Mouse (Mus musculus) ES-E14 (cell line): Measurements from ENCODE around the gene Baiap3. TPM values are rescaled to one million over a fixed set of nuclear protein-coding genes. Genes with fewer than 3 reads are reported as not detected.

Source experiments
- DNase-seq: peaks from one replicate; pipeline ENCODE4 v3.0.0-alpha.2; 2013; ENCODE audit warnings: low read depth, low spot score
- H3K27ac ChIP-seq: 2 replicates; pipeline ENCODE4 v1.5.1; 2012; ENCODE audit warnings: low read depth, mild to moderate bottlenecking, low read length, moderate library complexity, mixed read lengths; ENCODE audit not compliant: poor library complexity, insufficient read depth, severe bottlenecking
- H3K36me3 ChIP-seq: 2 replicates; pipeline ENCODE4 v1.6.1; 2012; ENCODE audit warnings: mild to moderate bottlenecking, low read length, moderate library complexity, mixed read lengths; ENCODE audit not compliant: control insufficient read depth, poor library complexity, insufficient read depth, severe bottlenecking
- H3K4me1 ChIP-seq, 2 experiments: fragments of 150-350 bp in 1 of 2; sonication (generic) in 1 of 2; 2 replicates each; pipeline ENCODE4 v1.6.1; 2012; ENCODE audit warnings: low read length in 2 of 2, mild to moderate bottlenecking in 1 of 2, mixed read lengths in 1 of 2; ENCODE audit not compliant: control insufficient read depth in 2 of 2, insufficient read depth in 2 of 2, poor library complexity in 1 of 2
- H3K4me3 ChIP-seq, 2 experiments: fragments of 150-350 bp in 1 of 2; sonication (generic) in 1 of 2; 2 replicates each; pipeline ENCODE4 v1.5.1; 2012; ENCODE audit warnings: low read length in 2 of 2, low read depth in 1 of 2, mild to moderate bottlenecking in 1 of 2, mixed read lengths in 1 of 2; ENCODE audit not compliant: insufficient read depth in 1 of 2, poor library complexity in 1 of 2, severe bottlenecking in 1 of 2
- H3K9ac ChIP-seq: 2 replicates; pipeline ENCODE4 v1.6.1; 2012; ENCODE audit warnings: low read depth, mild to moderate bottlenecking, low read length, mixed read lengths; ENCODE audit not compliant: poor library complexity, insufficient read depth, severe bottlenecking
- H3K9me3 ChIP-seq: fragments of 150-350 bp; sonication (generic); 2 replicates; pipeline ENCODE4 v1.6.1; 2012; ENCODE audit warnings: low read depth, mild to moderate bottlenecking, low read length; ENCODE audit not compliant: control insufficient read depth, insufficient read depth
- CHD2 ChIP-seq: IDR thresholded peaks from 2 replicates; pipeline ENCODE4 v1.6.1; 2014; ENCODE audit warnings: mild to moderate bottlenecking, low read depth, low read length, inconsistent platforms
- HCFC1 ChIP-seq: IDR thresholded peaks from 2 replicates; pipeline ENCODE4 v1.6.1; 2012; ENCODE audit warnings: low read length, inconsistent platforms, borderline replicate concordance; ENCODE audit not compliant: insufficient read depth
- MAFK ChIP-seq: IDR thresholded peaks from 2 replicates; pipeline ENCODE4 v1.6.1; 2014; ENCODE audit warnings: mild to moderate bottlenecking, low read depth, low read length, inconsistent platforms; ENCODE audit not compliant: insufficient read depth
- ZC3H11A ChIP-seq: IDR thresholded peaks from 2 replicates; pipeline ENCODE4 v1.6.1; 2012; ENCODE audit warnings: low read depth, mild to moderate bottlenecking, inconsistent platforms, low read length, borderline replicate concordance
- ZNF384 ChIP-seq: IDR thresholded peaks from 2 replicates; pipeline ENCODE4 v1.6.1; 2012; ENCODE audit warnings: low read depth, low read length, inconsistent platforms
- in situ Hi-C, 2 experiments: fragments of 600-800 bp; cut with MboI; formaldehyde crosslinking; loops; one replicate each; pipeline ENCODE4 v1.15.1; 2025; ENCODE audit warnings: low sequenced_read_pairs in 2 of 2, inconsistent platforms in 1 of 2; ENCODE audit not compliant: unreplicated experiment in 2 of 2
- total RNA-seq: library from RNA; depleted of rRNA; stranded (reverse); fragments of 300-350 nt; gene quantifications from 2 replicates; pipeline ENCODE4 v1.2.3, GENCODE M21; 2012

The Baiap3 gene
- total RNA-seq, 1 experiment = 1.9 TPM

- no peak overlapping the region for H3K27ac ChIP-seq
- H3K9ac ChIP-seq = peak overlapping the region; percentile 6; the same call in 1 of the 2 replicates
- TF ChIP-seq ZC3H11A (no peak), ZNF384 (no peak), MAFK (no peak), HCFC1 (no peak), CHD2 (no peak)
- H3K9me3 ChIP-seq = no peaks in the 10 kb centered on the region
- peaks cover 41% of the 10 kb centered on the region for H3K36me3 ChIP-seq
- peak overlapping the region in 1 of 2 experiments; percentile 94; a peak in 1 of 4 replicates for H3K4me3 ChIP-seq
- H3K4me1 ChIP-seq = peaks cover 0 to 14% of the 10 kb centered on the region in 2 experiments; a peak in 1 of 4 replicates
- DNase-seq = no peak
- in situ Hi-C loops = no loop called here
Observed at GRCm38 (mm10) chr17:25270795-25271335, 14.7 kb upstream of the Baiap3 start.

- no peak overlapping the region for H3K27ac ChIP-seq
- H3K9ac ChIP-seq = no peak overlapping the region
- in situ Hi-C loops = no loop called here
- TF ChIP-seq ZC3H11A (no peak), MAFK (no peak), CHD2 (no peak), ZNF384 (no peak), HCFC1 (no peak)
- H3K9me3 ChIP-seq = no peaks in the 10 kb centered on the region
- H3K4me3 ChIP-seq = no peak overlapping the region
- DNase-seq = no peak
- H3K4me1 ChIP-seq = peaks cover 0 to 3% of the 10 kb centered on the region in 2 experiments; a peak in 1 of 4 replicates
- peaks cover 72% of the 10 kb centered on the region for H3K36me3 ChIP-seq
Observed at GRCm38 (mm10) chr17:25264453-25264852, 8.3 kb upstream of the Baiap3 start.

GRCm38 (mm10) chr17:25257804-25258261, 1.7 kb upstream of the Baiap3 start:
- no peak for TF ChIP-seq ZC3H11A
- TF ChIP-seq MAFK = no peak
- no peak for TF ChIP-seq HCFC1
- TF ChIP-seq ZNF384 = no peak
- TF ChIP-seq CHD2 = no peak
- Histone ChIP-seq H3K9me3 (no peaks in the 10 kb centered on the region), H3K36me3 (peaks cover 13% of the 10 kb centered on the region), H3K27ac (no peak overlapping the region), H3K4me3 (no peak overlapping the region), H3K9ac (no peak overlapping the region), H3K4me1 (peaks cover 0 to 12% of the 10 kb centered on the region in 2 experiments; a peak in 1 of 4 replicates)
- no peak for DNase-seq
- in situ Hi-C loops = no loop called here

DNA sequence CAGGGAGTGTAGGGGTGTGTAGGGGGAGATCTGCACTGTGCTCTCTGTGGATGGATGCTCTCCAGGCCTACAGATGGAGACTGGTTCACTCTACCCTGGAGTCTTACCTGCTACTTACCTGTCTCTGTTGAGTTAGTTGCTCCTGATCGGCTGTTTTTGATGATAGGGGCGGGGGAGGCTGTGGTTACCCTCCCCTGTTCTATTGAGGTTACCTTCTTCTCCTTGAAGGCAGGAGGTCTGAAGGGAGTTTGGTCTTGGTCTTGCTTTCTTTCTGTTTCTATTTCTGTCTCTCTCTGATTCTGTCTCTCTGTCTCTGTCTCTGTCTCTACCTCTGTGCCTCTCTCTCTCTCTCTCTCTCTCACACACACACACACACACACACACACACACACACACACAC, 1.1 kb downstream of the Baiap3 start:
- peaks cover 6% of the 10 kb centered on the region; the same call in 1 of the 2 replicates for H3K36me3 ChIP-seq
- H3K4me1 ChIP-seq = peaks cover 0 to 9% of the 10 kb centered on the region in 2 experiments; a peak in 1 of 4 replicates
- no peak overlapping the region for H3K9ac ChIP-seq
- DNase-seq = no peak
- TF ChIP-seq HCFC1 (no peak), MAFK (no peak), CHD2 (no peak), ZC3H11A (no peak), ZNF384 (no peak)
- H3K4me3 ChIP-seq = no peak overlapping the region
- in situ Hi-C loops = no loop called here
- H3K9me3 ChIP-seq = no peaks in the 10 kb centered on the region
- H3K27ac ChIP-seq = no peak overlapping the region
